Mouse (Mus musculus) liver, postnatal 0 days (tissue): ENCODE results near the gene Efhd1. TPM values are rescaled to one million over a fixed set of nuclear protein-coding genes. Genes with fewer than 3 reads are reported as not detected.
A peak's percentile ranks its signal among the peaks of the same experiment; 100 is the strongest.

Experiments used
- ATAC-seq: fragments of 200-750 bp; cut with Nextera tagmentation; 2 replicates; pipeline ENCODE4 v1.8.0; 2017; ENCODE audit warnings: mild to moderate bottlenecking, moderate library complexity
- DNase-seq: peaks from one replicate; pipeline ENCODE4 v3.0.0-alpha.2; 2016
- H3K27ac ChIP-seq: fragments of 300-500 bp; sonication (generic); 2 replicates; pipeline ENCODE4 v1.5.1; 2014; ENCODE audit warnings: antibody characterized with exemption, moderate library complexity, mild to moderate bottlenecking, low read depth
- H3K27me3 ChIP-seq: fragments of 300-500 bp; sonication (generic); 2 replicates; pipeline ENCODE4 v1.6.1; 2014; ENCODE audit warnings: low read length, control low read depth, mixed read lengths; ENCODE audit not compliant: insufficient read depth
- H3K36me3 ChIP-seq: fragments of 300-500 bp; sonication (generic); replicated peaks from 2 replicates; pipeline ENCODE4 v1.6.1; 2014; ENCODE audit warnings: mild to moderate bottlenecking, control low read depth, low read length, moderate library complexity, mixed read lengths; ENCODE audit not compliant: insufficient read depth
- H3K4me1 ChIP-seq: fragments of 300-500 bp; sonication (generic); 2 replicates; pipeline ENCODE4 v1.6.1; 2014; ENCODE audit warnings: antibody characterized with exemption, mild to moderate bottlenecking, control low read depth; ENCODE audit not compliant: insufficient read depth
- H3K4me2 ChIP-seq: fragments of 300-500 bp; sonication (generic); 2 replicates; pipeline ENCODE4 v1.6.1; 2014; ENCODE audit warnings: low read depth, mild to moderate bottlenecking, low read length, moderate library complexity, mixed read lengths
- H3K4me3 ChIP-seq: fragments of 300-500 bp; sonication (generic); 2 replicates; pipeline ENCODE4 v1.5.1; 2014; ENCODE audit warnings: low read depth, low read length
- H3K9ac ChIP-seq: fragments of 300-500 bp; sonication (generic); replicated peaks from 2 replicates; pipeline ENCODE4 v1.6.1; 2014; ENCODE audit warnings: mild to moderate bottlenecking, moderate library complexity
- H3K9me3 ChIP-seq: fragments of 300-500 bp; sonication (generic); 2 replicates; pipeline ENCODE4 v1.6.1; 2016; ENCODE audit warnings: mild to moderate bottlenecking, control low read depth, low read length, mixed read lengths
- CTCF ChIP-seq: sonication (generic); IDR thresholded peaks from 2 replicates; pipeline ENCODE4 v1.5.1; 2016; ENCODE audit warnings: antibody characterized with exemption, low read depth
- EP300 ChIP-seq: IDR thresholded peaks from 2 replicates; pipeline ENCODE4 v1.6.1; 2016; ENCODE audit warnings: antibody characterized with exemption, low read depth, mild to moderate bottlenecking
- WGBS: fragments of 180-500 bp; shearing (Covaris S2); extraction: QIAGEN DNeasy Blood & Tissue Kit; methylation state at CpG from one replicate; pipeline ENCODE4 v1.1.7; 2014; ENCODE audit not compliant: insufficient replicate concordance; 5-methylcytosine and 5-hydroxymethylcytosine counted together
- polyA plus RNA-seq: library from polyadenylated mRNA; unstranded; fragments of >200 nt; fragmentation: Nextera tagmentation; extraction: Ambion mirVana; gene quantifications from 2 replicates; pipeline ENCODE4 v1.2.1, GENCODE M21; 2015

Gene Efhd1
- polyA plus RNA-seq, 1 experiment from 2014 or later: 0.26 TPM

DNA sequence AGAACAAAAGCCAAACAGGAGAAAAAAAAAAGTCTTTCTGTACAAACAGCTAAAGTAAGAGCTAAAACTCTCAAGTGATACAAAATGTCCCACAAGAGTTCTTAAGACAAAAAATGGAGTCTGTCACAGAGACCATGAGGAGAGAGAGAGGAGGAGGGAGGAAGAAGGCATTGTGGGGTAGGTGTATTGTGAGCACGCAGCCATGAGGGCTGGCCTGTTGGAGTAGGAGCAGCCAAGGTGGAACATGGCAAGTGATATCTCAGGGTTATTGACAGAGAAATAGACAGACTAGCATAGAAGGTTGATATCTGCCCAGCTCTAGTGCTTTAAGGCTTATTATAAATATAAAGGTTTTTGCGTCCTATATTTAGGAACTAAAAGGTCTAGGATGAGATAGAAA, 48.5 kb downstream of the Efhd1 start:
- DNase-seq: no peak
- H3K9ac ChIP-seq: no peak overlapping the region
- no peak overlapping the region for H3K4me3 ChIP-seq
- no peak overlapping the region for H3K4me2 ChIP-seq
- H3K27me3 ChIP-seq: no peaks in the 10 kb centered on the region
- ATAC-seq: no peak
- H3K36me3 ChIP-seq: no peaks in the 10 kb centered on the region
- TF ChIP-seq EP300: no peak
- TF ChIP-seq CTCF: no peak
- no peaks in the 10 kb centered on the region for H3K9me3 ChIP-seq
- WGBS: 85% methylated on average over 2 of the region's 2 CpGs
- H3K27ac ChIP-seq: no peak overlapping the region
- H3K4me1 ChIP-seq: no peaks in the 10 kb centered on the region

DNA sequence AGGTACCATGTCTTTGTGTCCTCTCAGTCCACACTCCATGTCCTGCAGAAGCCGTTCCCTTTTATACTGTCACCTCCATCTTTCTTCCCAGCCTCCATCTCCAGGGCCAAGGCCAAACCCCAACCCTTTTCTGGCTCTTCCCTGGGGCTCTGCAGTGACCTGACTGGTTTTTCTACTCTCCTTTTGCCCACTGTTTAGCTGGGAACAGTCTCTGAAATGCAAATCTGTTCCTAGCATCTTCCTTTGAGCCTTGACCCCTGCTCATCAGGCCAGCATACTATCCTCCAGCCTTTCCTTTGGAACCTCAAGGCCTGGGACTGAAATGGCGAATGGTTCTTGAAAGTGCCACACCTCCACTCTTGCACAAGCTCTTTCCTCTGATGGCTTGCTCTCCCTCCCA, 49.0 kb downstream of the Efhd1 start:
- Histone ChIP-seq H3K36me3 (no peaks in the 10 kb centered on the region), H3K9ac (no peak overlapping the region), H3K27ac (no peak overlapping the region), H3K9me3 (no peaks in the 10 kb centered on the region), H3K27me3 (no peaks in the 10 kb centered on the region), H3K4me3 (no peak overlapping the region), H3K4me2 (no peak overlapping the region), H3K4me1 (no peaks in the 10 kb centered on the region)
- no peak for TF ChIP-seq CTCF
- TF ChIP-seq EP300: no peak
- no peak for DNase-seq
- 83% methylated on average over 2 of the region's 2 CpGs for WGBS
- ATAC-seq: no peak

DNA sequence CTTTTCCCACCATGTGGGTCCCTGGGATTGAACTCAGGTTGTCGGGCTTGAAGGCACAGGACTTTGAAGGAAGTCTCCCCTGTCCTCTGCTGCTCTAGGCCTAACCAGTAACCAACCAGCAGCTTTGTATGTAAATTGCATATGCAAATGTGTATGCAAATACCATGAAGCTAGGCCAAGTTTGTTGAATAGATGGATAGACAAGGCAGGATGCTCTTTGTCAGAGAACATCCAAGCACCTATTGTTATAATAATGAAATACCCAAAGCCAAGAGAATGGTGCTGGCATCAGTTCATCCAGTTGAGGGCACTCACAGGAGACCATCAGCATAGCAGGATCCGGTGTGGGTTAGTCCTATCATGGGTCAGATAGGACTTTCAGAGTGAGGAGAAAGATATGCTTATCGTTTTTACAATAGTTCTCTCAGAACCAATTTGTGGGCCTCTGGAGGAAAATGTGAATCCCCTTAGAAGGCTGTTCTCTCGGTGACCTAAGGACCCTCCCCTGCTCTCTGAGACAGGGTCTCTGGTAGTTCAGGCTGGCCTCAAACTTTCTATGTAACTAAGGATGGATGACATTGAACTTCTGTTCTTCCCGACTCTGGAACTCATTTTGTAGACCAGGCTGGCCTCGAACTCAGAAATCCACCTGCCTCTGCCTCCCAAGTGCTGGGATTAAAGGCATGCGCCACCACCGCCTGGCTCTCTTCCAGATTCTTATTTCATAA, 49.8 kb downstream of the Efhd1 start:
- WGBS: 79% methylated on average over 8 of the region's 8 CpGs
- H3K27me3 ChIP-seq: no peaks in the 10 kb centered on the region
- H3K4me3 ChIP-seq: no peak overlapping the region
- TF ChIP-seq EP300: no peak
- no peak for TF ChIP-seq CTCF
- no peaks in the 10 kb centered on the region for H3K4me1 ChIP-seq
- H3K4me2 ChIP-seq: no peak overlapping the region
- H3K27ac ChIP-seq: no peak overlapping the region
- no peaks in the 10 kb centered on the region for H3K36me3 ChIP-seq
- ATAC-seq (no peak), DNase-seq (no peak)
- no peak overlapping the region for H3K9ac ChIP-seq
- H3K9me3 ChIP-seq: no peaks in the 10 kb centered on the region

DNA sequence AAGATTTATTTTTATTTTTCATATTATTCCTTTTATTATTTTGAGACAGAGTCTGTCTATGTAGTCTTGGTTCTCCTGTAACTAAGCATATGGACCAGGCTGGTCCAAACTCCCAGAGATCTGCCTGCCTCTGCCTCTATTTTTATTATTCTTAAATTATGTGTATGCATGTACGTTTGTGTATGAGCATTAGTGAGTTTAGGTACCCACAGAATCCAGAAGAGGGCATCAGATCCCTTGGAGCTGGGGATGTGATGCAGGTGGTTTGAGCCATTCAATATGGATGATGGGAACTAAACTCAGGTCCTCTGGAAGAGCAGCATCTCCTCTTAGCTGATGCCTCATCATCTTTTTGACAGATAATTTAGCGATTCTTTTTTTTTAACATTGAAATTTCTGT, 51.3 kb downstream of the Efhd1 start:
- H3K4me2 ChIP-seq: no peak overlapping the region
- WGBS: 83% methylated on average over 2 of the region's 2 CpGs
- DNase-seq: no peak
- H3K27ac ChIP-seq: no peak overlapping the region
- no peak overlapping the region for H3K4me3 ChIP-seq
- no peak overlapping the region for H3K9ac ChIP-seq
- H3K36me3 ChIP-seq: no peaks in the 10 kb centered on the region
- no peaks in the 10 kb centered on the region for H3K4me1 ChIP-seq
- TF ChIP-seq CTCF (no peak), EP300 (no peak)
- H3K9me3 ChIP-seq: peaks cover 8% of the 10 kb centered on the region
- no peak for ATAC-seq
- H3K27me3 ChIP-seq: no peaks in the 10 kb centered on the region

DNA sequence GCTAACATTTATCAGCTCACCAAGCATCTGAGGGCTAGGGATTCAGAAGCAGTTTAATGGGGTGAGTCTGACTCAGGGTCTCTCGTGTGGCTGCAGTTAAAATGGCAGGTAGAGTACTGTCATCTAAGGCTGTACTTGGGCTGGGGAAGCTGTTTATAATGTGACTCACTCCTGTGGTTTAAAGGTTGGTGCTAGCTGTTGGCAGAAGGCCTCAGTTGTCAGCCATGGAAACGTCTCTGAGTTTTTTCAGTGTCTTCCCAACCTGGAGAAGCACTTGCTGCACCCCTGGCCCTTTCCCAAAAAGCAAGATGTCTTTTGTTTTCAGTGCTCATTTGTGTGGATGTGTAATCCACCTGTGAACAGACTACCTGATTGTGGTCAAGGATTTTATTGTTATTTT, 51.7 kb downstream of the Efhd1 start:
- H3K36me3 ChIP-seq: no peaks in the 10 kb centered on the region
- H3K27me3 ChIP-seq: no peaks in the 10 kb centered on the region
- H3K4me1 ChIP-seq: no peaks in the 10 kb centered on the region
- ATAC-seq: no peak
- H3K4me2 ChIP-seq: no peak overlapping the region
- peaks cover 9% of the 10 kb centered on the region for H3K9me3 ChIP-seq
- no peak overlapping the region for H3K4me3 ChIP-seq
- no peak for TF ChIP-seq CTCF
- TF ChIP-seq EP300: no peak
- WGBS: 54% methylated on average over 2 of the region's 2 CpGs
- no peak overlapping the region for H3K27ac ChIP-seq
- H3K9ac ChIP-seq: no peak overlapping the region
- DNase-seq: no peak

DNA sequence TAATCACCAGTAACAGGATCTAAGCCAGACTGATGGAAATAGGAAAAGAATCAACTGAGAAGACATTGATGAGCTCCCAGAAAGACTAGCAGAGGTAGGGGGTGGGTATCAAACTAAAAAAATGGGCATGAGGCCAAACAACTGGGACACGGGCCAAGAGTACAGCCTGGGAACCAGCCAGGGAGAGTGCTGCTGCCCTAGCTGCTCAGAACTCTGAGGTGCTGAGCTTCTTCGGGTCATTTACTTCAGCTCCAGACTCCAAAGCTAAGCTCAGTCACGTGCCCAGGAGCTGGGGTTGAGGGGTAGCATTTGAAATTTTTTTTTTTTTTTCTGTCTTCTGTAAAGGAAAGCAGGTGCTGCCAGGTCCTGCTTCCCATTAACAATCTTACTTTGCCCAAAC, 52.5 kb downstream of the Efhd1 start:
- no peak overlapping the region for H3K4me2 ChIP-seq
- TF ChIP-seq CTCF (no peak), EP300 (no peak)
- H3K27ac ChIP-seq: no peak overlapping the region
- no peaks in the 10 kb centered on the region for H3K36me3 ChIP-seq
- no peak overlapping the region for H3K4me3 ChIP-seq
- 38% methylated on average over 3 of the region's 3 CpGs for WGBS
- no peaks in the 10 kb centered on the region for H3K27me3 ChIP-seq
- DNase-seq (peak; percentile 64), ATAC-seq (no peak)
- no peak overlapping the region for H3K9ac ChIP-seq
- H3K9me3 ChIP-seq: peaks cover 11% of the 10 kb centered on the region
- no peaks in the 10 kb centered on the region for H3K4me1 ChIP-seq
